Mouse (Mus musculus) MEL (cell line): ENCODE results near the gene Slc26a10. TPM values are rescaled to one million over a fixed set of nuclear protein-coding genes. Genes with fewer than 3 reads are reported as not detected.
A peak's percentile ranks its signal among the peaks of the same experiment; 100 is the strongest.

ENCODE experiments used
- DNase-seq: peaks from one replicate; pipeline ENCODE4 v3.0.0; 2011; ENCODE audit warnings: low read depth, low spot score
- H3K27ac ChIP-seq: 2 replicates; pipeline ENCODE4 v1.5.1; 2012; ENCODE audit warnings: low read depth, mild to moderate bottlenecking, control low read depth, low read length, moderate library complexity; ENCODE audit not compliant: control insufficient read depth
- H3K27me3 ChIP-seq, 2 experiments: fragments of 150-350 bp in 1 of 2; sonication (generic) in 1 of 2; 2 replicates each; pipeline ENCODE4 v1.6.1; 2012; ENCODE audit warnings: low read length in 2 of 2, mild to moderate bottlenecking in 2 of 2, improper control_type of control experiment in 1 of 2, moderate library complexity in 1 of 2; ENCODE audit not compliant: insufficient read depth in 2 of 2, control insufficient read depth in 1 of 2
- H3K36me3 ChIP-seq, 2 experiments: 2 replicates each; pipeline ENCODE4 v1.6.1; 2012 to 2014; ENCODE audit warnings: low read length in 2 of 2, improper control_type of control experiment in 1 of 2, inconsistent platforms in 1 of 2, mild to moderate bottlenecking in 1 of 2; ENCODE audit not compliant: insufficient read depth in 2 of 2, control insufficient read depth in 1 of 2
- H3K4me1 ChIP-seq, 2 experiments: fragments of 150-350 bp in 1 of 2; sonication (generic) in 1 of 2; 2 replicates each; pipeline ENCODE4 v1.6.1; 2012; ENCODE audit warnings: low read length in 2 of 2, improper control_type of control experiment in 1 of 2, mild to moderate bottlenecking in 1 of 2; ENCODE audit not compliant: insufficient read depth in 2 of 2, control insufficient read depth in 1 of 2
- H3K4me3 ChIP-seq, 2 experiments: fragments of 150-350 bp in 1 of 2; sonication (generic) in 1 of 2; 2 replicates each; pipeline ENCODE4 v1.5.1; 2012; ENCODE audit warnings: low read depth in 2 of 2, low read length in 2 of 2, mild to moderate bottlenecking in 2 of 2, moderate library complexity in 2 of 2, control low read depth in 1 of 2, improper control_type of control experiment in 1 of 2; ENCODE audit not compliant: control insufficient read depth in 1 of 2, insufficient read depth in 1 of 2
- H3K79me2 ChIP-seq: 2 replicates; pipeline ENCODE4 v1.6.1; 2012; ENCODE audit warnings: mild to moderate bottlenecking, low read length, moderate library complexity; ENCODE audit not compliant: control insufficient read depth, poor library complexity, insufficient read depth
- H3K9ac ChIP-seq: 2 replicates; pipeline ENCODE4 v1.6.1; 2012; ENCODE audit warnings: low read depth, mild to moderate bottlenecking, control low read depth, low read length, moderate library complexity; ENCODE audit not compliant: control insufficient read depth, poor library complexity, severe bottlenecking
- H3K9me3 ChIP-seq: fragments of 150-350 bp; sonication (generic); replicated peaks from 2 replicates; pipeline ENCODE4 v1.6.1; 2012; ENCODE audit warnings: mild to moderate bottlenecking, low read length, improper control_type of control experiment, moderate library complexity; ENCODE audit not compliant: insufficient read depth
- CHD1 ChIP-seq: IDR thresholded peaks from 2 replicates; pipeline ENCODE4 v1.6.1; 2012; ENCODE audit warnings: low read depth, mild to moderate bottlenecking, inconsistent platforms, low read length, improper control_type of control experiment
- CTCF ChIP-seq, 3 experiments: IDR thresholded peaks in 2 of 3; conservative IDR thresholded peaks in 1 of 3; 2 replicates each; pipeline ENCODE4 v1.5.1; 2011 to 2012; ENCODE audit warnings: low read length in 3 of 3, low read depth in 2 of 3, mild to moderate bottlenecking in 2 of 3, improper control_type of control experiment in 1 of 3, inconsistent platforms in 1 of 3, mixed read lengths in 1 of 3, moderate library complexity in 1 of 3; ENCODE audit not compliant: control insufficient read depth in 1 of 3, insufficient read depth in 1 of 3, poor library complexity in 1 of 3, severe bottlenecking in 1 of 3
- E2F4 ChIP-seq: IDR thresholded peaks from 2 replicates; pipeline ENCODE4 v1.6.1; 2011; ENCODE audit warnings: low read depth, low read length, improper control_type of control experiment, borderline replicate concordance
- ELF1 ChIP-seq: IDR thresholded peaks from 2 replicates; pipeline ENCODE4 v1.6.1; 2014; ENCODE audit warnings: low read depth, mild to moderate bottlenecking, inconsistent platforms, low read length, improper control_type of control experiment, moderate library complexity
- EP300 ChIP-seq, 2 experiments: IDR thresholded peaks; 2 replicates each; pipeline ENCODE4 v1.6.1; 2011; ENCODE audit warnings: improper control_type of control experiment in 2 of 2, low read length in 2 of 2, low read depth in 1 of 2, mild to moderate bottlenecking in 1 of 2
- ETS1 ChIP-seq: IDR thresholded peaks from 2 replicates; pipeline ENCODE4 v1.6.1; 2012; ENCODE audit warnings: low read depth, mild to moderate bottlenecking, inconsistent platforms, low read length, improper control_type of control experiment, moderate library complexity
- GABPA ChIP-seq: IDR thresholded peaks from 2 replicates; pipeline ENCODE4 v1.6.1; 2012; ENCODE audit warnings: low read depth, mild to moderate bottlenecking, inconsistent platforms, low read length, improper control_type of control experiment, moderate library complexity
- HCFC1 ChIP-seq: IDR thresholded peaks from 2 replicates; pipeline ENCODE4 v1.6.1; 2012; ENCODE audit warnings: low read depth, mild to moderate bottlenecking, inconsistent platforms, low read length, improper control_type of control experiment, moderate library complexity
- JUND ChIP-seq: IDR thresholded peaks from 2 replicates; pipeline ENCODE4 v1.6.1; 2011; ENCODE audit warnings: low read depth, mild to moderate bottlenecking, improper control_type of control experiment, low read length
- KAT2A ChIP-seq: conservative IDR thresholded peaks from 2 replicates; pipeline ENCODE4 v1.6.1; 2012; ENCODE audit warnings: low read depth, low read length, improper control_type of control experiment, inconsistent platforms
- MAFK ChIP-seq: IDR thresholded peaks from 2 replicates; pipeline ENCODE4 v1.6.1; 2011; ENCODE audit warnings: low read depth, mild to moderate bottlenecking, low read length, improper control_type of control experiment, borderline replicate concordance
- MAZ ChIP-seq: IDR thresholded peaks from 2 replicates; pipeline ENCODE4 v1.6.1; 2012; ENCODE audit warnings: low read depth, mild to moderate bottlenecking, inconsistent platforms, low read length, improper control_type of control experiment
- MYC ChIP-seq: IDR thresholded peaks from 2 replicates; pipeline ENCODE4 v1.6.1; 2011; ENCODE audit warnings: low read depth, mild to moderate bottlenecking, low read length, improper control_type of control experiment, moderate library complexity
- NRF1 ChIP-seq: IDR thresholded peaks from 2 replicates; pipeline ENCODE4 v1.6.1; 2014; ENCODE audit warnings: low read depth, mild to moderate bottlenecking, inconsistent platforms, low read length, improper control_type of control experiment, moderate library complexity; ENCODE audit not compliant: poor library complexity, insufficient read depth, severe bottlenecking
- POLR2A ChIP-seq, 2 experiments: IDR thresholded peaks; 2 replicates each; pipeline ENCODE4 v1.6.1; 2011 to 2012; ENCODE audit warnings: low read length in 2 of 2, mild to moderate bottlenecking in 2 of 2, control low read depth in 1 of 2, improper control_type of control experiment in 1 of 2, low read depth in 1 of 2, moderate library complexity in 1 of 2; ENCODE audit not compliant: control insufficient read depth in 1 of 2, insufficient read depth in 1 of 2, poor library complexity in 1 of 2
- RCOR1 ChIP-seq: IDR thresholded peaks from 2 replicates; pipeline ENCODE4 v1.6.1; 2012; ENCODE audit warnings: low read depth, mild to moderate bottlenecking, inconsistent platforms, low read length, improper control_type of control experiment
- SMC3 ChIP-seq: IDR thresholded peaks from 2 replicates; pipeline ENCODE4 v1.6.1; 2011; ENCODE audit warnings: low read depth, low read length, improper control_type of control experiment
- TAL1 ChIP-seq: IDR thresholded peaks from 2 replicates; pipeline ENCODE4 v1.6.1; 2012; ENCODE audit warnings: mild to moderate bottlenecking, inconsistent platforms, low read length, moderate library complexity, mixed read lengths
- TBP ChIP-seq: IDR thresholded peaks from 2 replicates; pipeline ENCODE4 v1.8.0; 2011; ENCODE audit warnings: low read depth, low read length, improper control_type of control experiment
- TCF12 ChIP-seq: IDR thresholded peaks from 2 replicates; pipeline ENCODE4 v1.6.1; 2014; ENCODE audit warnings: low read depth, mild to moderate bottlenecking, inconsistent platforms, low read length, improper control_type of control experiment, moderate library complexity
- UBTF ChIP-seq: IDR thresholded peaks from 2 replicates; pipeline ENCODE4 v1.6.1; 2012; ENCODE audit warnings: low read depth, mild to moderate bottlenecking, inconsistent platforms, low read length, improper control_type of control experiment, moderate library complexity, borderline replicate concordance; ENCODE audit not compliant: insufficient read depth
- USF1 ChIP-seq: IDR thresholded peaks from 2 replicates; pipeline ENCODE4 v1.6.1; 2014; ENCODE audit warnings: low read depth, mild to moderate bottlenecking, inconsistent platforms, low read length, improper control_type of control experiment, moderate library complexity
- USF2 ChIP-seq, 2 experiments: IDR thresholded peaks; 2 replicates each; pipeline ENCODE4 v1.6.1; 2011 to 2012; ENCODE audit warnings: improper control_type of control experiment in 2 of 2, low read length in 2 of 2, borderline replicate concordance in 1 of 2, inconsistent platforms in 1 of 2, low read depth in 1 of 2, mild to moderate bottlenecking in 1 of 2; ENCODE audit not compliant: insufficient read depth in 1 of 2
- ZC3H11A ChIP-seq: IDR thresholded peaks from 2 replicates; pipeline ENCODE4 v1.6.1; 2012; ENCODE audit warnings: low read depth, mild to moderate bottlenecking, inconsistent platforms, low read length, improper control_type of control experiment
- ZNF384 ChIP-seq: IDR thresholded peaks from 2 replicates; pipeline ENCODE4 v1.6.1; 2012; ENCODE audit warnings: low read depth, mild to moderate bottlenecking, inconsistent platforms, low read length, improper control_type of control experiment
- polyA plus RNA-seq, 2 experiments: library from polyadenylated mRNA; stranded (reverse) in 1 of 2; unstranded in 1 of 2; fragments of >175 nt in 1 of 2; fragments of >200 nt in 1 of 2; gene quantifications; 2 replicates each; pipeline versions ENCODE4 v1.2.1 to v1.2.4; 2012; ENCODE audit warnings: low replicate concordance in 2 of 2, low read depth in 1 of 2; ENCODE audit not compliant: insufficient read length in 2 of 2, insufficient read depth in 1 of 2, missing spikeins in 1 of 2
- total RNA-seq: library from RNA; depleted of rRNA; stranded (reverse); fragments of 300-350 nt; gene quantifications from 2 replicates; pipeline ENCODE4 v1.2.3, GENCODE M21; 2012

Slc26a10 gene
- total and polyA plus RNA-seq, 3 experiments = 1.1 to 1.3 TPM; not detected in 1

GRCm38 (mm10) chr10:127138328-127139141 lies 41.9 kb downstream of the Slc26a10 start (continued):
- TF ChIP-seq MAZ (no peak), MYC (peak; percentile 64; the same call in 1 of the 2 replicates)
- TF ChIP-seq, all 39 proteins: peak for 12

- H3K27me3 ChIP-seq = no peaks in the 10 kb centered on the region
- no peaks in the 10 kb centered on the region; the same call in 1 of the 2 replicates for H3K79me2 ChIP-seq
- TF ChIP-seq MAFK (no peak), USF1 (peak; percentile 32; the same call in 1 of the 2 replicates), ETS1 (0 out of 2 replicates have a peak, but pooled peaks have one; percentile 6)
- TF ChIP-seq, all 39 proteins: peak for 2
- H3K4me1 ChIP-seq = peaks cover 31 to 44% of the 10 kb centered on the region in 2 experiments
- peaks cover 0 to 41% of the 10 kb centered on the region in 2 experiments; a peak in 2 of 4 replicates for H3K36me3 ChIP-seq
- H3K9me3 ChIP-seq = no peaks in the 10 kb centered on the region
- no peak overlapping the region for H3K4me3 ChIP-seq
- no peak overlapping the region; the same call in 1 of the 2 replicates for H3K9ac ChIP-seq
- H3K27ac ChIP-seq = peak overlapping the region; percentile 42
- peak; percentile 36 for DNase-seq
These were observed 42.5 kb downstream of the Slc26a10 start for GRCm38 (mm10) chr10:127137896-127138295.

GRCm38 (mm10) chr10:127136510-127136909 lies 43.9 kb downstream of the Slc26a10 start:
- Histone ChIP-seq H3K36me3 (peaks cover 0 to 41% of the 10 kb centered on the region in 2 experiments; a peak in 2 of 4 replicates), H3K27ac (peak overlapping the region; percentile 96), H3K4me3 (peak overlapping the region; percentile 43 to 55), H3K9me3 (no peaks in the 10 kb centered on the region), H3K9ac (peak overlapping the region; percentile 76), H3K79me2 (no peaks in the 10 kb centered on the region; the same call in 1 of the 2 replicates), H3K4me1 (peaks cover 31 to 44% of the 10 kb centered on the region in 2 experiments), H3K27me3 (no peaks in the 10 kb centered on the region)
- DNase-seq = peak; percentile 88
- no peak for TF ChIP-seq SMC3
- TF ChIP-seq USF2 (IDR thresholded peaks at IDR 0.05; ENCODE audit: borderline replicate concordance in 1 of 2, insufficient read depth in 1 of 2, low read depth in 1 of 2, low read length in 2 of 2) = no peak
- peak; percentile 77 for TF ChIP-seq TBP
- TF ChIP-seq ETS1 = peak; percentile 76
- TF ChIP-seq MYC = peak; percentile 79
- TF ChIP-seq ZNF384 = peak; percentile 68
- TF ChIP-seq TAL1 = no peak
- TF ChIP-seq ZC3H11A = no peak
- TF ChIP-seq CTCF (IDR thresholded peaks at IDR 0.05 in 2 of 3, conservative IDR thresholded peaks at IDR 0.05 in 1 of 3; ENCODE audit: control insufficient read depth in 1 of 3, insufficient read depth in 1 of 3, low read depth in 2 of 3, low read length in 3 of 3, poor library complexity in 1 of 3, severe bottlenecking in 1 of 3) = no peak
- TF ChIP-seq NRF1 = 0 out of 2 replicates have a peak, but pooled peaks have one; percentile 5
- TF ChIP-seq JUND = no peak
- peak; percentile 63 to 77 for TF ChIP-seq EP300 (IDR thresholded peaks at IDR 0.05; ENCODE audit: low read depth in 1 of 2, low read length in 2 of 2)
- 0 out of 2 replicates have a peak, but pooled peaks have one; percentile 48 for TF ChIP-seq ELF1
- TF ChIP-seq USF1 = no peak
- no peak for TF ChIP-seq UBTF
- TF ChIP-seq KAT2A = no peak; the same call in 1 of the 2 replicates
- TF ChIP-seq E2F4 = no peak
- peak; percentile 37; the same call in 1 of the 2 replicates for TF ChIP-seq HCFC1
- 0 out of 2 replicates have a peak, but pooled peaks have one; percentile 44 for TF ChIP-seq TCF12
- no peak for TF ChIP-seq GABPA
- TF ChIP-seq POLR2A (IDR thresholded peaks at IDR 0.05; ENCODE audit: control insufficient read depth in 1 of 2, insufficient read depth in 1 of 2, low read depth in 1 of 2, low read length in 2 of 2, poor library complexity in 1 of 2) = peak in 1 of 2 experiments; percentile 48; a peak in 2 of 4 replicates
- TF ChIP-seq MAZ = peak; percentile 68; the same call in 1 of the 2 replicates
- no peak for TF ChIP-seq CHD1
- no peak for TF ChIP-seq MAFK
- peak; percentile 72; the same call in 1 of the 2 replicates for TF ChIP-seq RCOR1
